Mouse (Mus musculus) brain, embryonic 14.5 days (tissue): ENCODE measurements around the gene Minar1.

ENCODE experiments used
- CTCF ChIP-seq: fragments of 200-500 bp; IDR thresholded peaks from 2 replicates; pipeline ENCODE4 v1.5.1; 2012; ENCODE audit warnings: inconsistent platforms, mild to moderate bottlenecking, moderate library complexity, borderline replicate concordance; ENCODE audit not compliant: insufficient read depth, insufficient read length; ENCODE audit errors: extremely low read depth
- POLR2A ChIP-seq: fragments of 200-500 bp; IDR thresholded peaks from 2 replicates; pipeline ENCODE4 v1.6.1; 2012; ENCODE audit warnings: mild to moderate bottlenecking, inconsistent platforms, borderline replicate concordance; ENCODE audit not compliant: poor library complexity, insufficient read depth, insufficient read length, severe bottlenecking; ENCODE audit errors: extremely low read depth

GRCm38 (mm10) chr9:89621750-89622149 lies 1.2 kb downstream of the Minar1 start:
- TF ChIP-seq CTCF (no peak), POLR2A (no peak)
